Mouse (Mus musculus) left cerebral cortex, adult 18-20 months (tissue): ENCODE results near the gene Otop2. TPM values are rescaled to one million over a fixed set of nuclear protein-coding genes. Genes with fewer than 3 reads are reported as not detected.

Experiments used
- DNase-seq, 2 experiments: peaks; one replicate each; pipeline ENCODE4 v3.0.0; 2021 to 2022; ENCODE audit warnings: low spot score in 2 of 2, mixed read lengths in 1 of 2
- total RNA-seq, 2 experiments: library from RNA; stranded (reverse); gene quantifications; 2 replicates each; pipeline ENCODE4 v1.2.3; 2021

Gene Otop2
- total RNA-seq, 2 experiments from 2014 or later = 0.74 to 2.1 TPM

DNA sequence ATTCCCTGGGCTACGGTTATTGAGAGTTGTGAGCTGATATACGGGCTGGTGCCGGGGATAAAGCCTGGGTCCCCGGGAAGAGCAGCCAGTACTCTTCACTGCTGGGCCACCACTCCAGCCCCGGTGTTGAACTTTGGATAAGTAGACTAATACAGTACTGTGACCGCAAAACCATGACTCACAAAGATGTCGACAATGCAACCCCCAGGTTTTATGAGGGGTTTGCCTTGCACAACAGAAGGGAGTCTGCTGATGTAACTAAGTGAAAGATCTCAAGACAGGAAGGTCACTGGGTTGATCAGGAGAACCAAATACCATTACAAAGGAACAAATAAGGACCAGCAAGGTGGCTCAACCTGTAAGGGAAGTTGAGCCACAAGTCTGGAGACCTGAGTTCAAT, 69.8 kb downstream of the Otop2 start:
- DNase-seq = no peak

GRCm38 (mm10) chr11:115377254-115377653, 70.3 kb downstream of the Otop2 start:
- no peak for DNase-seq

DNA sequence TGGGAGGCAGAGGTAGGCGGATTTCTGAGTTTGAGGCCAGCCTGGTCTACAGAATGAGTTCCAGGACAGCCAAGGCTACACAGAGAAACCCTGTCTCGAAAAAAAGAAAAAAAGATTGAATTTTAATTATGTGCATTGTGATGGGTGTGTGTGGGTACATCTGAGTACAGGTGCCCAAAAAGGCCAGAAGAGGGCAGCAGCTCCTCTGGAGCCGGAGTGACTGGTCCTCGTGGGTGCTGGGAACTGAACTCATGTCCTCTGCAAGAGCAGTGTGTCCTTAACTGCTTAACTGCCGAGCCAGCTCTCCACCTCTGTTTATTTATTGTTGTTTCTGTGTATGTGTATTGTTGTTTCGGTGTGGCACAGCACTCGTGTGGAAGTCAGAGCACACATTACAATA, 70.9 kb downstream of the Otop2 start:
- no peak for DNase-seq

GRCm38 (mm10) chr11:115381276-115381675, 74.3 kb downstream of the Otop2 start:
- DNase-seq = no peak

Other genes with a start within 250 kb of the Otop2 start
- gene Cd300e, start 245.0 kb upstream of the Otop2 start, total RNA-seq = not detected
- gene Rab37, start 215.7 kb upstream of the Otop2 start, total RNA-seq = 1 to 10 TPM; 3.3 to 3.8 TPM
- gene Cd300lf, start 173.2 kb upstream of the Otop2 start, total RNA-seq = under 1 TPM; 0.30 to 0.42 TPM
- 10 to 100 TPM; 60.9 to 68.1 TPM for gene Slc9a3r1, start 143.8 kb upstream of the Otop2 start, total RNA-seq
- gene Tmem104, start 119.7 kb upstream of the Otop2 start, total RNA-seq = 10 to 100 TPM; 14.9 to 16.2 TPM
- gene Nat9, start 119.3 kb upstream of the Otop2 start, total RNA-seq = 10 to 100 TPM; 24.3 to 30.5 TPM
- gene Grin2c, start 39.9 kb upstream of the Otop2 start, total RNA-seq = 10 to 100 TPM; 33.8 to 35.7 TPM
- 10 to 100 TPM; 13.1 to 18.1 TPM for gene Fdxr, start 30.1 kb upstream of the Otop2 start, total RNA-seq
- 10 to 100 TPM; 14.6 to 15.5 TPM for gene Fads6, start 9.5 kb upstream of the Otop2 start, total RNA-seq
- under 1 TPM; 0.26 to 0.52 TPM for gene Ush1g, start 14.9 kb downstream of the Otop2 start, total RNA-seq
- gene Otop3, start 27.6 kb downstream of the Otop2 start, total RNA-seq = under 1 TPM in 1 of 2 experiments, not detected in 1; 0.14 TPM
- 100 to 1,000 TPM; 111 to 114 TPM for gene Hid1, start 60.6 kb downstream of the Otop2 start, total RNA-seq
- 10 to 100 TPM; 26.8 to 29.3 TPM for gene Cdr2l, start 74.8 kb downstream of the Otop2 start, total RNA-seq
- gene Mrpl58, start 96.6 kb downstream of the Otop2 start, total RNA-seq = 100 to 1,000 TPM; 111 to 122 TPM
- 100 to 1,000 TPM; 453 to 457 TPM for gene Atp5h, start 112.8 kb downstream of the Otop2 start, total RNA-seq
- 10 to 100 TPM; 82.5 to 85.6 TPM for gene Kctd2, start 113.0 kb downstream of the Otop2 start, total RNA-seq
- gene Trim80, start 133.4 kb downstream of the Otop2 start, total RNA-seq = not detected
- not detected for gene Slc16a5, start 155.3 kb downstream of the Otop2 start, total RNA-seq
- 10 to 100 TPM; 15.0 to 15.4 TPM for gene Armc7, start 168.5 kb downstream of the Otop2 start, total RNA-seq
- gene Nt5c, start 184.7 kb downstream of the Otop2 start, total RNA-seq = 10 to 100 TPM; 62.2 to 63.3 TPM
- gene Jpt1, start 207.2 kb downstream of the Otop2 start, total RNA-seq = 100 to 1,000 TPM; 157 TPM
- 100 to 1,000 TPM; 272 to 305 TPM for gene Sumo2, start 229.1 kb downstream of the Otop2 start, total RNA-seq